Mouse (Mus musculus) adrenal gland, postnatal 10 days (tissue): Measurements from ENCODE around the gene Cpsf3. TPM values are rescaled to one million over a fixed set of nuclear protein-coding genes. Genes with fewer than 3 reads are reported as not detected.
A peak's percentile ranks its signal among the peaks of the same experiment; 100 is the strongest.

Source experiments
- DNase-seq: peaks from one replicate; pipeline ENCODE4 v3.0.0; 2021; ENCODE audit warnings: mixed read lengths
- long read RNA-seq, 2 experiments: library from polyadenylated mRNA; stranded (forward); transcript quantifications; one replicate each; pipeline ENCODE4 v2.0.0; 2021
- total RNA-seq, 2 experiments: library from RNA; stranded (reverse); gene quantifications; 2 replicates each; pipeline ENCODE4 v1.2.3; 2021

Gene Cpsf3
- 10 to 100 TPM; 68.6 to 74.4 TPM for total RNA-seq
- long read RNA-seq, experiment 1, transcript Cpsf3-201 (18 exons, 2,499 nt), result major isoform, 92 of 115 reads
- long read RNA-seq, experiment 1, partial matches to known transcripts, result 18 of 115 reads
- long read RNA-seq, experiment 1, other reads (novel, unspliced or antisense), result 5 of 115 reads
- long read RNA-seq, experiment 2, transcript Cpsf3-201 (18 exons, 2,499 nt), result major isoform, 53 of 61 reads
- long read RNA-seq, experiment 2, partial matches to known transcripts, result 4 of 61 reads
- long read RNA-seq, experiment 2, other reads (novel, unspliced or antisense), result 4 of 61 reads

DNA sequence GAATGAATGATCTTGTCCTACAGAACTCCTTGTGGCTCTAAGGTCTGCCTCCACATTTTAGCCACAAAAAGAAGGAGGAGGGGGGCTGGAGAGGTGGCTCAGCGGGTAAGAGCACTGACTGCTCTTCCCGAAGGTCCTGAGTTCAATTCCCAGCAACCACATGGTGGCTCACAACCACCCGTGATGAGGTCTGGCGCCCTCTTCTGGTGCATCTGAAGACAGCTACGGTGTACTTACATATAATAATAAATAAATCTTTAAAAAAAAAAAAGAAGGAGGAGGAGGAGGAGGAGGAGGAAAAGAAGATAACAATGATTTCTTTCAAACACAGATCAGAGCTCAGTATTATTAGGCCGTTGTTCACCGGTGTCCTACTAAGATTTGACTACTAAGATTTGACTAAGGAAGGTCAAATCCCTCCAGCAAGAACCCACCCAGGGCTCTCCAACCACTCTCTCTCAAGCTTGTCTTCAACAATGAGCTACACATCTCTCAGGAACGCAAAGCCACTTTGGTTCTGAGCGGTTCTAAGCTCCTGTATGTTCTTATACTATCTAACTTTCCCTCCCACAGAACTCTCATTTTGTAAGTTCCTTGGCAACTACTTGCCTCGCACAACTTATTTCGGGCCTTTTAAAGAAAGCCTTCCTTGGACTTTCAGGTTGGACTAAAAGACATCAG, at the start of gene Cpsf3:
Cpsf3 (plus strand) TSS at position 631 of the 681 bp plus-strand sequence.
- no peak for DNase-seq

DNA sequence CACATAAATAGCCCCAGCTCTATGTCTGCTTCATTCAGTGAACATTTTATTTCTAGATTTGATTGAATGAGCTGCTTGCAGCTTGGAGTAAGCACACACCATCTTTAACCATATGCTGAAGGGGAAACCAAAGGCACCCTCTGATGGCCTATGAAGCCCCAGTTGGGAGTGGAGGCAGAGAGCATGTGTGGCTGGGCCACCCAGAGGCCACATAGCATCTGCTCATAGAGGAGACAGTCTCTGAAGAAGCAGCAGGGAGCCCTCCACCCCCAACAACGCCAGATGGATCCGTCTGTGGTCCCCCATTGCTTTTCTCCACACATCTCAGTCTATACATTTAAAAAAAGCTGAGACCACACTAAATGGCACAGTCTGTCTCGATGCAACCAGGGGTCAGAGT, 43.2 kb upstream of the Cpsf3 start:
- DNase-seq, result no peak

DNA sequence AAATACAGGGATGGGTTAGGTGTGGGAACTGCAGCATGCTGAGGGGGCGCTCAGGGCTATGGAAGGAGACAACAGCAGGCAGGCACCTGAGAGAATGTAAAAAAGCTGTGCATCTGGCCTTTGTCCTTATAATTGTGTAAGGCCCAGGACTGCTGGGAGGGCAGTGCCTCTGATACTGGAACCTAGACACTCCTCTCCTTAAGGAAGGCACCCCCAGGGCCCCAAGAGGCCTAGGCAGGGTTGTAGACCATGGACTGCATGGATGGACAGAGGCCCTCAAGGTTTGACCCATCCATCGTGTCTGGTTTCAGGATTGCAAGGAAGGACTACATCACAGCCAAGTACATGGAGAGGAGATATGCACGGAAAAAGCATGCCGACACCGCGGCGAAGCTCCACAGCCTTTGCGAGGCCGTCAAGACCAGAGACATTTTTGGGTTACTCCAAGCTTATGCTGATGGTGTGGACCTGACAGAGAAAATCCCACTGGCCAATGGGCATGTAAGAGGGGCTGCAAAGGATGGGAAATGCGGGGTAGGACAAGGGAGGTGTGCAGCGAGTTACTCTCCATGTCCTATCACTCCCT, 40.7 kb upstream of the Cpsf3 start:
- DNase-seq, result no peak

DNA sequence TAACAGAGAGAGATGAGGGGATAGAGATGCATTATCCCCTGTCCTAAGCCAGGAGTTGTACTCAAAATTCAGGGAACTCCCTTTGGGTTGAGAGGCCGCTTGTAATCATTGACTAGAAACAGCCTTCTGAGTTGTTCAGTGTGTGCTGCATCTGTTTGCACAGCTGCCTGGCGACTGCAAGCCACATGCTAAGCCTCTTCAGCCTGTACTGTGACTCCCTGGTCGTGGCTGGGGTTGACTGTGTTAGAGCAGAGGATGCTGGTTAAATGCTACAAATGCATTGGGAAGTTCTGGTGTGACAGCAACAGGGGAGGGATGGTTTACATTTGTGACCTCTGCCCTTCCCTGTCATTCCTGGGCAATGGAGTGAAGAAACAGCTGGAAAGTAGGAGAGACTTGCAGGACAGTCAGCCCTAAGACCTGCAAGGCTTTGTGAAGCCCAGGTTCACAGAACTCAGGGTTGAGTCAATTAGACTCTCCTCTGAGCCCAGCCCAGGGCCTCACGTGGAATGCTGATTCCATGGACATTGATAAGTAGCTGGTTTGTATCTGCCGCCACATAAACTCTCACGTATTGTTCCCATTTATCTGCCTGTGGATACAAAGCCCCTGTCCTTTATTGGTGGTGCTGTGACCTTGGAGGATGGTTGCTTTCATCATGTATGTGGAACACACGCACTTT, 37.3 kb upstream of the Cpsf3 start:
- no peak for DNase-seq

DNA sequence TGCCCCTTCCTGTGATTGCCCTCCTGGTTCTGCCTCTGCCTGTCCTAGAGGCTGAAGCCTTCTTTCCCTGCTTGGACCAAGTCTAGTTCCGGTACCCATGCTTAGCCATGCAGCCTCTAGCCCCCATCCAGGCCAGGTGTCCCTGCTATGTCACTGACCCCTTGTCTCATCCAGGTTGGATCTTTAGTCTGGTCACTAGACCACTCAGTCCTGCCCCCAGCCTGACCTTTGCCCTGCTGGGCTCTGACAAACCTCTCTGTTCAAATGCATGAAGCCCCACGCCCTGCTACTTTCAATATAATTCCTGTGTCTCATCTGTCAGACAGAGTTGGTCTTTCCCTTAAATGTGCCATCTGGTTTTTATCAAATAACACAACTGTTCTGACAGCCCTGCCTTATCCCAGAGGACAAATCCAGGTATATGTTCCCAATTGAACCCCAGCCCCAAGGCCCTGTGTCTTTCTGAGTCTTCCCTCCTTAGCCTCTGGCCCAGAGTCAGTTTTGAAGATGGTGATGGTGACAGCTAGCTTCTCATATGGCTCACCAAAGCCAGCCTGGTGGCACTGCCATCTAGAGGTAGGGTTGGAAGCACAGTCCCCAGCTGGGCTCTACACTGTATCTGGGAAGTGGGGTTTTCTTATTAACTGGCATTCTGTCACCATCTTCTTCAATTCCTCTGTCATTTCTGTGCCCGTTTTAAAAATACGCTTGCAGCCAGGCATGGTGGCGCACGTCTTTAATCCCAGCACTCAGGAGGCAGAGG, 24.5 kb upstream of the Cpsf3 start:
- DNase-seq, result peak; percentile 42

DNA sequence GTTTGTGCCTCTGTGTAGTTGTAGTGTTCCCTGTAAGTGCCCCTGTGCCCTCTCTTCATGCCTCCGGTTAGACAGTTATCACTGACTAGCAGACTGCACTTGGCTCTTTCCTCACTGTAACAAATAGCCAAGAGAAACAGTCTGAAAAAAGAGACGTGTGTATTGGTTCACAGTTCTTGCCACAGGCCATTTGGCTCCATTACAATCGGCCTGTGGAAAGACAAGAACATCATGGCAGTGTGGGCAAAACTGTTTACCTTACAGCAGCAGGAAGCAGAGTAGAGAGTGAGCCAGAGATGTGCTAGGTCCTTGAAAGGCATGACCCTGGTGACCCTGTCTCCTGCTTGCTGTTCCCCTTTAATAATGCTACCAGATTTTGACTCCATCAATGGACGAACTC, 23.7 kb upstream of the Cpsf3 start:
- DNase-seq, result no peak

DNA sequence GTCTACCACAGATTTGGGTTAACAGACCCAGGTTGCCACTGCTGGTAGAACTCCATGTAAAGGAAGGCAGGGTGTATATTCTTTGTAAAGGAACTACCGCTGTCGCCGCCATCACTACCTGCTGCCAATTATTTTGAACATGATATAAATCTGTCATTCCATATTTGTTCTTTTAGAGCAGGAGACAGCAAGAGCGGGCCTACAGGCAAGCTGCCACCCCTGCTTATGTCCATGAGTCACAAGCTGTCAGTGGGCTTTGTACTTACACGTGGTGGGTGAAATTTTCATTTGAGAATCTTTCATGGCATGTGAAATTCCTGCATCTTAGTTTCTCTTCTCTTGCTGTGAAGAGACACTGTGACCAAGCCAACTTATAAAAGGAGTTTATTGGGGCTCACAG, 21.9 kb upstream of the Cpsf3 start:
- DNase-seq, result no peak

DNA sequence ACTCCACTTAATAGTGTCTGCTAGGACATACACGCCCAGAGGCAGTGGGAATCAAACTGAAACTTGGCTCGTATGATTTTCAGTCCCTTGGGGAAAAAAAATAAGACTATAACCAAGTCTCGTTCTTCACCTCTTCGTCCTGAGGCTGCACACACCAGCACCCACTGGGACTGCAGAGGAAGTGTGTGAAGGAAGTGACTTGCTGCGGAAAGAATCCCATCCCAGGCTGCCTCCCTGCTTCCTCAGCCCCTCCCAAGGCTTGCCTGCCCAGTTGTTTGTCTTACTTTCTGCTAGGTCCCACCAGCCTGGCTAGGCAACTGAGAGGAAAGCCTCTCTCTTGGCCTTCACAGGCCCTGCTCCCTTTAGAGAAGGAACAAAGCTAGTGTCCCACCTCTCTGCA, 20.9 kb upstream of the Cpsf3 start:
- DNase-seq, result peak; percentile 33

DNA sequence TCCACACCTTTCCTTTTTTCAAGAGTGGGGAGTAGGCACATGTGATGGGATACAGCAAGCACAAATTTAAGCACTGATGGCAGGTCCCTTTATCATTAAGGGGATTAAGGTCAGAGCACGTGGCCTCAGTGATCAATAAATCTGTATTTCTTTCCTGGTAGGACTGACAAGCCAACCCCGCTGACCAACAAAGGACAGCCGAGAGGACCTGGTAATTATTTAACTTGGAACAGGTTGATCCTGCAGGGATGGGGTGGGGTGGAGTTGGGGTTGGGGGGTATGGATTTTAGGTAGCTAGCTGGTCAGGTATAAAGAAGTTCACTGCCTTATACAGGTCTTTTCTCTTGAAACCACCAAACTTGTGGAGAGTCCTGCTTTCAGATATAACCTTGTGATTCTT, 20.2 kb upstream of the Cpsf3 start:
- DNase-seq, result no peak

DNA sequence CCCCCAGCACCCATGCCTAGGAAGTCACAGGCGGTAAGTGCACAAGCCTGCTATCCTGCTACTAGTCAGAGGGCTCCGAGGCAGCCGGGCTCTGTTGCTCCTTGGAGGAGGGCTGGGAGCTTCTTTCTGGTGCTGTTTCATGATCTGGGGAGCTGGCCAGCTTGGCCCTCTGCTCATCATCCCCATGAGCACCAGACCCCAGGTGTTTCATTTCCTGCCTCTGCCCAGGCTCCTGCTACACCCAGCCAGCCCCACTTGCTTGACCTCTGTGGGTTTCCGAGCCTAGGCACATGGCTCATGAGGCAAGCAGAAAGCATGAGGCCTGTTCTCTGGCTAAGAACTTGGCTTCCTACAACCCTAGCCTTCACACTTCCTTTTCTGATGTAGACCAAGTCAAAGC, 19.7 kb upstream of the Cpsf3 start:
- DNase-seq, result no peak

DNA sequence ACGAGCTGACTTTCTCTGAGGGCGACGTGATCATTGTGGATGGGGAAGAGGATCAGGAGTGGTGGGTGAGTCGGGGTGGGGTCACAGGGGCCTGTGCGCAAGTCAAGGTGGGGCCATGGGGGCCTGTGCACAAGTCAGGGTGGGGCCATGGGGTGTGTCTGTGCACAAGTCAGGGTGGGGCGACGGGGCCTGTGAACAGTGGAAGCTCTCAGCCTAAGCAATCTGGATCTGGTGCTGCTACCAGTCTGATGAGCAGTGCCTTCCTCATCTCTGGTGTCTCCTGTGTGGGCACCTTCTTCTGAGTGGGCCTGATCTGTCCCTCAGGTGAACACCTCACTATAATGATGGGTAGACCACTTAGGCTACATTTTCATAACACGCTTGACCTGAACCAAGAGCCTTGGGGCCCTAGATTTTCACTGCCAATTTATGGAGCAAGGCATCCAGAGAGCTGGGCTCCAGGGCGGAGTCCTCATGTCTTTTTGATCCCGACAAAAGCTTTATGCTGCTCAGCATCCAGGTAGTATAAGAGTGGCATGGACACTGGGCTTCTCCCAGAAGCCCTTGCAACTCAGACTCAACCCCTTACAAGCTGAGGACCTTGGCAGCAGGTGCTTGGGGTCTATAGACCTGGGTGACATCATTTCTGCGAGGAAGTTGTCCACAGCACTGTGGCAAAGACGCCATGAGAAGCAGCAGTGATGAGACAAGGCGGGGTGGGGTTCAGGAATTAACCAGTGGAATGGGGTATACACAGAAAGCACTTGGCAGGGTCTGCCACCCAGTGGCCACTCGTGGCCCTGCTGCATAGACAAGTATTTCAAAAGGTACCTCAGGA, 19.0 kb upstream of the Cpsf3 start:
- DNase-seq, result peak; percentile 68

DNA sequence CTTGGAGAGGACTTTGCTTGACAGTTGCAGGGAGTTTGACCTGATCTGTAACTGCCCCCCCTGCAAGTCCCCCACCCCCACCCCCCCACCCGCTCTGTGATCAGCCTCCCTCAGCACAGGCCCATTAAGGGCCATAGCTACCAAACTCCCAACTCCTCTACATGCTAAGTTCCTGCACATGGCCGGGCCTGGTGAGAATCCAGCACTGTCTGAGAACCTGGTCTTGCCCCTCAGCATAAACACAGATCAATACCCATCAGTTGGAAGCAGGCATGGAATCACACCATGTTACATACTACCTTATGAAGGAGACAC, 18.4 kb upstream of the Cpsf3 start:
- no peak for DNase-seq

DNA sequence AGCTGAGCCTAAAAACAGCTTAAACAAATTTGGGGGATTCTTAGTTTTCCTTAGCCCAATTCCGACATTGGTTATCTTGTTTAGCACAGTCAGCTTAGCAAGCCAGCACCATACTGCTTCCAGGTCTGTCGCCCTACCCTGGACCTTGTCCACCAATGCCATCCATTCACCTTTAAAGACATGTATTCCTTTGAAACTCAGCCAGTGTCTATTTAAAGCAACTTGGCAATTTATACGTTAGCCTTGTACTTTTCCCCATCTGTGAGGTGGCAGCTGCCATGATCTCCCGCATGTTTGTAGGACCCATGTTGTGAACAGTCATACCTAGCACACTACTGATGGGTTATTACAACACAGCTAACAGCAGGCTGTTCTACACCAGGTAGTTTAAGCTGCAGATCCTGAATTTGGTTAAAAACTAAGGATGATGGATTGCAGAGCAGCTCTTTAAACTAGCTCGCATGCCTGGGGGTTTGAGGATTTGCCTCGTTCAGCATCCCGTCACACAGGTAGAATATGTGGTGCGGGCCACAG, 17.0 kb upstream of the Cpsf3 start:
- no peak for DNase-seq

DNA sequence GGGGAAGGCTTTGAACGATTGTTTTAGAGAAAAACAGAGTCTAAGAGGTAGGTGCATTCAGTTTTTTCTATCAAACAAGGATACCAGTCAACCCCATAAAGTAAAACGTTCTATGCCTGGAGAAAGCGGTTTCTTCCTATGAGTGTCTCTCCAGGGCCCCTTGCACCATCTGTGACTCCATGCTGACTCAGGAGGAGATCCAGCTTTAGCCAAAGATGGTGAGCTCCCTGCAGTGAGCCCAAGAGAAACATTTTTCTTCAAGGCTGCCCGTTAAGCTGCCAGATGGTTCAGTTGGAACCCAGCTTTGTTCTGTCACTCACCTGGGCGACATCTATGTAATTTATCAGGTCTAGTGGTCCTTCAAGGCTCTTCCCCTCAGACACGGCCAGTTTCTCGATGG, 10.7 kb upstream of the Cpsf3 start:
- DNase-seq, result no peak

DNA sequence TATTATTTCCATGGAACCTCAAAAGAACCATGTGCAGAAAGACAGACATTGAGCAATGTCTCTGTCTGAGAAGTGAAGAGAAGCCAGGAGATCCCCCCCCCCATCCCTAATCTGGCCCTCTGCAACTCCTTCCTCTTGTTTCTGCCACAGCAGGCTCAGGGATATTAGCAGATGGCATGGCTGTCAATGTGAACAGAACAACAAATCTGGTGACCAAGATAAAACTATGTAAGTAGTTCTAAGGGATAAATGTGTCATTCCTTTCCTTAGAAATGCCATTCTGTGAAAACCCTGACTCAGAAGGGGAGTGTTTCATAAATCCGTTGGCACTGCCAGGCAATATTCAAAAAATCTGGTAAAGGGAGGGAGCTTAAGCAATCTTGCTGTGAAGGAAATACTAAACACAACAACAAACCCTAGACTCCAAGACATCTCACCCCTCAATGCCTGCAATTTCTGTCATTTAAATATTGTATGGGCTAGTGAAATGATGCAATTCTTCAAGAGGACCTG, 7.8 kb upstream of the Cpsf3 start:
- no peak for DNase-seq

DNA sequence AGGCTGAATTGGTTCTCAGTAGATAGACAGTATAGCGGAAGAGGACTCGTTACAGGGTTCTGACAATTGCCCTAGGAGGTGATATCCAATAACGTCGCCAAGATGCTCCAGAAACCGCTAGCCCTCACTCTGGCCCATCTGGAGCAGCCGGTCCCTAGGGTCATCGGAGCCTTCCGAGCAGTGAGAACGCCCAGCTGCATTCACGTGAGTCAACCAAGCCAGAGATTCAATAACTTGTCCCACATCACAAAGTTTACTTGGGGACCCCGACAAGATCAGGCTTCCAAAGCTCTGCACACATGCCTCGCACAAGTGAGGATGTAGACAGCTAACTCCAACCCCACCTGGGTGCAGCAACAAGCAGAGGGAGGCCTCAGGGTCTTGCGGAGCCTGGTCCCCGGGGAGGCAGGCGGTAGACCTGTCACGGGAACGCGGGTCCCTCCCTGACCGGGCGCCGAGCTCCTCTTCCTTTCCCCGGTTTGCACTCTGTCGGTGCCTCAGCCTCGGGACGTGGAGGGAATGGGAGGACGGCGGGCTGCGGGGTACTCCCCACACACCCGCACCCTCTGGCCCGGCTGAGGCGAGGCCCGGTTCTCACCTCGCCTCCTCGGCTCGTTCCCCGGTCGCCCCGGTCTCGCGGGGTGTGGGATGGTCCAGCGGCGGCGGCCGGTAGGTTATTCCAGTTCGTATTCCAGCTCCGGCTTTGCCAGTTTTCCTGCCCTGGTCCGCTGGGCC, 484 bp downstream of the Cpsf3 start:
- DNase-seq, result no peak

DNA sequence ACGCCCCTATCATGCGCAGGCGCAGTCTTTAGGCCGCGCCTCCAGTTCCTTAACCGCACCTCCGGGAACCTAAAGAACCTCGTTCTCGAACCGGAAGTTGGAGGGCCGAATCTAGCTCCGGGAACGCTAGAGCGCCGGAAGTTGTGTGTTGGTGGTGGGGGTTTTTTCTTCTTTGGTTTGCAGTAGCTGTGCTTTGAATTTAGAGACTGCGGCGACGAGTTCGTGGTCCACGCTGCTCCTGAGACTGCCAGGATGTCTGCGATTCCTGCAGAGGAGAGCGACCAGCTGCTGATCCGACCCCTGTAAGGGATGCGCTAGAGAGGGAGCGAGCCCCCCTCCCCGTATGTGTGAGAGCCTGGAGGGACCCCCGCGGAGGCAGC, 1.0 kb downstream of the Cpsf3 start, which contains the start of gene Itgb1bp1:
Itgb1bp1 (minus strand) TSS at position 42 of the 380 bp plus-strand sequence.
- peak; percentile 100 for DNase-seq

DNA sequence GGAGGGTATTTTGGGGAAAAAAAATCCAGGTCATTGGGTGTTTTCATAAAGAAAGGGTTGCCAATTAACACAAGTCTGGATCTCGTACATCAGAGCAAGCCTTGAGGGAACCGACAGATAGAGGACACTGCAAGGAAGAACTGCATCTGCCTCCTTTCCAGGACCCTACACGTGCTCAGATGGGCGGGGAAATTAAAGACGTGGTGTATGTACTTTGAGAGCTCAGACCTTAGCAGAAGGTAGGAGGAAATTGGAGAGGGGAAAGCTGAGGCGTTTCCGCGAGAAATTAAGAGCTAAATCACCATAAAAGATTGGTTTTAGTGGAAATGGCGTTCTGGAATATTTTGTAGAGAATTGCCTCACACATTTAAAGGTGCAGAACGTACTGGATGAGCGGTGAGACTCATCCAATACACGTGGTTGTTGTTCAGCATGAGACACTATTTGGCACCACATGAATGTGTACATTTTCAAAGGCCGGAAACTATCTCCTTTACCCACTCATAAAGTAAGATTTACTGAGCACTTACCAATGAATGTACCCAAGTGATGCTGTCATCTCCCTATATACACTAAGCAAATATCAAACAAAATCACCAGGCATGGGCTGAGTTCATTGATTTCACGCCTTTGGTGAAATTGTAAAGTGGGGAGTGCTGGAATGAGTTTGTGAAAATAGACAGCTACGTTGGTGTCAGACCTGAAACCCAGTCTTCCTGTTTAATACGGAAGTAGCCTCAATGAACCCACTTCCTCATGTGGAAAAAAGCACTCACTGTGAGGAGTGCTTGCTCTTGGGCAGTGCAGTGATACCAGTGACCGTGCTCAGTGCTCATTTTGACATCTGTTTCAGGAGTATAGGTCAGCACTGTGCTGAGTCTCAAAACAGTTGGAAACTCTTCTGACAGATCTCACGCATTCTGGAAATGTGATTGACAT, 1.8 kb downstream of the Cpsf3 start:
- DNase-seq, result no peak

DNA sequence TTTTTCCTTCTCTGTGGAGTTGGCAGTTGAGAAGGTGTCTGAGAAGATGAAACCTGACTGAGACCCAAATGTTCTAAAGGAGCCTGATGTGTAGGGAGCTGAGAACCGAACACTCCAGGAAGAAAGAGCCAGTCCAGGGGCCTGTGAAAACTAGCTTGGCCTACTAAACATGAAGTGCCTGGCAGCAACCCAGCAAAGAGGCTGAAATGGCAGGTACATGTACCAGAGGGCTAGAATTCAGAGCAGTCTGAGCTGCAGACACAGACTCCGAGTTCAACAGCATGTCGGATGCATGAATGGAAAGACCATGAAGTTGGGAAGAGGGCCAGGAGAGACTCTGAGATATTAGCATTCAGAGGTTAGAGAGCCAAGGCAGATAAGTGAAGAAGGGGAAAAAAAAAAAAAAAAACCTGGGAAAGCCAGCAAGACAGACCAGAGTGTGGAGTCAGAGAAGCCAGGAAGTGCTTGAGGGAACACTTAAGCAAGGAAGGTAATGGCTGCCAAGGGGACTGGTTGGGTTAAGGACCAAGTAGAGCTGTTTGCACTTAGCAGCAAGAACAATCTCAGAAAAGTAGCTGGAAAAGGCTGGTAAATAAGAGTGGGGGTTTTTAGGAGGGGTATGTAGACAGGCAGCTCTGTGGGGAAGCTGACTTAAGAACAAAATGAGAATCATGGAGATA, 3.7 kb downstream of the Cpsf3 start:
- no peak for DNase-seq
